Mouse (Mus musculus) liver, postnatal 0 days (tissue): ENCODE measurements at regions not wholly inside any gene's neighbourhood (a gene's known extent, or its start where the extent isn't known, plus 50 kb on each side); places are given as distances from the start of the nearest gene placed in this dataset.

Experiments used
- CTCF ChIP-seq: sonication (generic); IDR thresholded peaks from 2 replicates; pipeline ENCODE4 v1.5.1; 2016; ENCODE audit warnings: antibody characterized with exemption, low read depth
- EP300 ChIP-seq: IDR thresholded peaks from 2 replicates; pipeline ENCODE4 v1.6.1; 2016; ENCODE audit warnings: antibody characterized with exemption, low read depth, mild to moderate bottlenecking

GRCm38 (mm10) chr3:50899830-50900350 is 324.4 kb upstream of the Noct start:
- TF ChIP-seq CTCF (no peak), EP300 (no peak)
